Mouse (Mus musculus) ES-E14 (cell line): ENCODE measurements around the gene Ndufs4.

Source experiments
- CHD2 ChIP-seq: IDR thresholded peaks from 2 replicates; pipeline ENCODE4 v1.6.1; 2014; ENCODE audit warnings: mild to moderate bottlenecking, low read depth, low read length, inconsistent platforms
- MAFK ChIP-seq: IDR thresholded peaks from 2 replicates; pipeline ENCODE4 v1.6.1; 2014; ENCODE audit warnings: mild to moderate bottlenecking, low read depth, low read length, inconsistent platforms; ENCODE audit not compliant: insufficient read depth
- ZNF384 ChIP-seq: IDR thresholded peaks from 2 replicates; pipeline ENCODE4 v1.6.1; 2012; ENCODE audit warnings: low read depth, low read length, inconsistent platforms

GRCm38 (mm10) chr13:114419364-114419763 lies 31.3 kb upstream of the Ndufs4 start:
- TF ChIP-seq MAFK (no peak), CHD2 (no peak), ZNF384 (no peak)
